Mouse (Mus musculus) ovary, postnatal 36 days (tissue): ENCODE results near the gene Ago3.

Experiments
- DNase-seq: peaks from one replicate; pipeline ENCODE4 v3.0.0; 2022; ENCODE audit warnings: low spot score, mixed read lengths

Ago3 gene

DNA sequence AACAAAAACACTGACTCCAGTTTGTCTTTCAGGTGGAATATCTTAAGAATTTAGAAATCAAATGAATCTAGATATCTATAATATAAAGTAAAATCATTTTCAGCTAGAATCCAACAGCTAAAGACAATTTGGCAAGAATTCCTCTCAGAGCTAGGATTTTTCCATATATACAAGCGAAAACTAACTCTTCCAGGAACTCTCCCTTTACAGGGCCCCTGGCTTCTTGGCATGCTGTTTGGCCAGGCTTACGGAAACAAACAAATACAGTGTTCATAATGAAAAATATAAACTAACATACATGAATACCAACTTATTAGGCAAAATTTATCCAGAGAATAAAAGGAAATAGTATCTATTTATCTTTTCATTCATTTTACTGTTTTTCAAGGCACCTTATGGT, 5.5 kb downstream of the Ago3 start:
- DNase-seq = no peak

DNA sequence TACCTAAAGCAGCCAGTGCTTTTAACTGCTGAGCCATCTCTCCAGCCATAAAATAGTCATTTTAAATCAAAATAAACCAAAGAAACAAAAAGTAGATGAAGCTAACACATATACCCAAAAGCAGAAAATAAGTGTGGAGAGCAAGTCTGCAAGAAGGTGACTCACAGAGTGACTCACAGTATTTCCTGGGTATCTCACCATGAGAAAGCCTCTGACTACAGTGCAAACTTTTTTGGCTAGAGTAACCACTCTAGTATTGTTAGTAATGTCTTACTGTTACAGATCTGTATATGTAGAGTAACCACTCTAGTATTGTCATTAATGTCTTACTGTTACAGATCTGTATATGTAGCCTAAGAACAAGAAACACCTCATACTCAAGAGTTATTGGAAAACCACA, 13.6 kb downstream of the Ago3 start:
- no peak for DNase-seq

- DNase-seq = no peak
Observed at GRCm38 (mm10) chr4:126412526-126412925, 16.8 kb downstream of the Ago3 start.

GRCm38 (mm10) chr4:126371497-126371896, 57.9 kb downstream of the Ago3 start:
- DNase-seq = no peak

GRCm38 (mm10) chr4:126360069-126360468, 69.3 kb downstream of the Ago3 start:
- DNase-seq = no peak

DNA sequence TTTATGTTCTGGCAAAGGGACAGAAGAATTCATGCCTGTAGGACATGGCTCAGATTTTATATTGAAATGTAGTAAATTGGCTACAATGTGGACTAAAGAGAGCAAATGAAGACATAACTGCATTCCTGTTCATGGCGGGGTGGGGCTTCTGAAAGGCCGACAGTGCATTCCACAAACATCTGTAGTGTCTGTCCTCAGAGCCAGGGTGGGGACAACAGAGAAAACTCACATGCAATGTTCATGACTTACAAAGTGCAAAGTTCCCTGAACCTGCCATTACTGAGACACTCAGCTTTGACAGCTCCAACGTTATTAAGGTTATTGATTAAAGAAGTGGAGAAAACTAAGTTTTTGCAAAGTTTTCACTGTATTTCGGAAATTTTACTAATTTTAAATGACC, 85.9 kb downstream of the Ago3 start:
- no peak for DNase-seq

- no peak for DNase-seq
Observed at GRCm38 (mm10) chr4:126339461-126339860, 89.9 kb downstream of the Ago3 start.

DNA sequence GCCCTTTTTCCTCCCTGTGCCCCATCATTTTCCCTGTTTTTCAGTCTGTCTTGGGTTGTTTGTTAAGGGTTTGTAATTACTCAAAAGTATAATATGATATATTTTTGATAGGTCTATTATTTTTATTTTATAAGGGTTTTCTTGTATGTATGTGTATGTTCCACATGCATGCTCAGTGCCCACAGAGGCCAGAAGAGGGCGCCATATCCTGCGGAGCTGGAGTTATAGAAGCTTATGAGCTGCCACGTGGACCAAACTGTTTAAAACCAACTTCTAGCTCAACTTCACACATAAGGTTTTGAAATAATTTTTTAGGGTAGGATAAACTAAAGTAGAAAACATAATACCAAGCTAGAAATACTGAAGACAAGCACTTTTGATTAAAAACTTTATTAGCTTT, 97.0 kb downstream of the Ago3 start:
- no peak for DNase-seq

GRCm38 (mm10) chr4:126331751-126332150, 97.6 kb downstream of the Ago3 start:
- no peak for DNase-seq

GRCm38 (mm10) chr4:126330295-126330694, 99.1 kb downstream of the Ago3 start:
- no peak for DNase-seq

- no peak for DNase-seq
Observed at GRCm38 (mm10) chr4:126326036-126326435, 103.3 kb downstream of the Ago3 start.

GRCm38 (mm10) chr4:126325281-126325861, 104.0 kb downstream of the Ago3 start, which contains the start of gene Tekt2:
Gene Tekt2, minus strand, starts transcription at chr4:126325688.
- peak; percentile 27 for DNase-seq

GRCm38 (mm10) chr4:126324861-126325260, 104.5 kb downstream of the Ago3 start:
- DNase-seq = no peak

DNA sequence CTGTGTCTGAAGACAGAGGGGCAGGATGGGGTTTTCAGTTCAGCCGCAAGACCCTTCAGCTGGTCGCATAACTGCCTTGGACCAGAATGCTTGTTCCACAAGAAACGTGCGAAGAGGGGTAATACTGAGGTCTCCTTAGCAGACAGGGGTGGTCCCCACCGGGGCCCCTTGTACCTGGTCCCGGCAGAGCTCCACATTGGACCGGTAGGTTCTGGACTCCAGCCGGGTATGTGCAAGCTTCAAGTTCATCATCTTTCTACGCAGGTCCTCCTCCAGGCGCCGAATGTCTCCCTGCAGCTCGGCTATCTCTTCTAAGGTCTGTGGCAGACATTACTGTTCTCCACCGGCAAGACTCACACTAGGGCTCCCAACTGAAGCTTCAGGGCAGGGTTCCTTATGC, 106.7 kb downstream of the Ago3 start:
- DNase-seq = no peak

DNA sequence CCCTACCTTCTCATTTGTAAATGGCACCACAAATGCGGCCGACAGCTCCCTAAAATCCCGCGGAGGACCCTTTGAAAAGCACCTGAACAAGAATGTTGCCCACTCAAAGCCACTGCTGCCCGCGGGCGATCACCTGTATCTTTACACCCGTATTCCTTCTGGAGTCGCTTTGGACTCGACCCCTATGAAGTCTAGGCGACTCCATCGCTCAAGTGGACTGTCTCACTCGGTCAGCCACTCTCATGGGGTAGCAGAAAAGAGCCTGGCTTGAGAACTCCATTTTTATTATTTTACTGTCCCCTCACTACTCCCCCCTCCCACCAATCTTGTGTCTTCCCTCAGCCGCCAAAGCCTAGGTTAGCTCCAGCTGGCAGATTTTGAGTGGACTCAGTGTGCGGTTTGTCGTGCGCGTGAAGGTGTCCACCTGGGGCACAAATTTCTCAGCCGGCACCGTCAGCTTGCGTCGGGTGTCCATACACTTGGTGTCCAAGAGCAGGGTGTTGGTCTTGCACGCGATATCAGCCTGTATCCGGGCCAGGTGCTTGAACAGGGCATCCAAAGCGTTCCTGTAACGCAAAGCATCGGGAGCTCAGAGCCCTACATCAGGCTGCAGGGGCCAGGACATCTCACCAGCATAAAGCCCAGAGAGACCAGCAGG, 107.4 kb downstream of the Ago3 start:
- peak; percentile 16 for DNase-seq

- peak; percentile 99 for DNase-seq
Observed at GRCm38 (mm10) chr4:126321111-126321853, 108.1 kb downstream of the Ago3 start, which contains the start of gene Adprhl2. Gene Adprhl2, minus strand, starts transcription at chr4:126321703.

- no peak for DNase-seq
Observed at GRCm38 (mm10) chr4:126319806-126320205, 109.5 kb downstream of the Ago3 start.

GRCm38 (mm10) chr4:126316443-126317040, 112.8 kb downstream of the Ago3 start:
- no peak for DNase-seq

DNA sequence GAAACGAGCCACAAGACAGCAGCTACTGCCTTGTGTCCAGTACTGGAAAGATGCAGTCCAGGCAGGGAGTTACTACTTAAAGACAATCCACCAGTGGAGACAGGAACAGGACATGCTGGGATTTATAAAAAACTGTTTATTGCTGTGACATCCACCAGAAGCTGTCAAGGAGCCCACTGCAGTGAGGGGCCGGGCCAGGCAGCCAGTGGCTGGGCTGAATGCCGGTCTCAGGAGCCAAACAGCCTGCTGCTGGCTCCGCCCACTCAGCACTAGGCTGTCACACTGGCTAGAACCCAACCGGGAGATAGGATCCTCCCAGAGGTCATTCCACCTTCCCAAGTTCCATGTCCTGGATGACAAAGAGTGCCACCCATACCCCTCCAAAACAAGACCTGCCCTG, 113.4 kb downstream of the Ago3 start:
- DNase-seq = no peak

GRCm38 (mm10) chr4:126314393-126314792, 115.0 kb downstream of the Ago3 start:
- DNase-seq = no peak

DNA sequence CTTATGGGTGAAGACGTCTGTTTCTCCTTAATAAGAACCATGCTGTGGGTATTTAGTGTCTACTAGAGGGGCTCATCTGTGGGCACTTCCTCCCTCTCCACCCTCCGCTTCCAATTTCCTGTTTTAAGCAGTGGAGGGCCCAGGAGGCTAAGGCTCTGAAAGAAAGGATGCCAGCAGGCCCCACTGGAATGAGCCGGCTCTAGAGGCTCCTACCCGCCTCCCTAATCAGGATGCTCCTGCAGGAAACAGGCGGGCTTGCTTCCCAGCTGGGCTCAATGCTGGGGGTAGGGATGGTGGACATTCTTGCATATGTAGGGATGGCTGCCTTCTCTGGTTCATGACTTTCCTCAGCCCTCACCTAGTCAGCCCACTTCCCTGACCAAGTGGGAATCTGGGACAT, 116.2 kb downstream of the Ago3 start:
- DNase-seq = no peak

GRCm38 (mm10) chr4:126311566-126312200, 117.7 kb downstream of the Ago3 start:
- no peak for DNase-seq
